Mouse (Mus musculus): ENCODE results near the gene Sapcd1. TPM values are rescaled to one million over a fixed set of nuclear protein-coding genes. Genes with fewer than 3 reads are reported as not detected.

Gene Sapcd1
- total RNA-seq, 2 experiments from 2014 or later, result 0.74 to 1.3 TPM

DNA sequence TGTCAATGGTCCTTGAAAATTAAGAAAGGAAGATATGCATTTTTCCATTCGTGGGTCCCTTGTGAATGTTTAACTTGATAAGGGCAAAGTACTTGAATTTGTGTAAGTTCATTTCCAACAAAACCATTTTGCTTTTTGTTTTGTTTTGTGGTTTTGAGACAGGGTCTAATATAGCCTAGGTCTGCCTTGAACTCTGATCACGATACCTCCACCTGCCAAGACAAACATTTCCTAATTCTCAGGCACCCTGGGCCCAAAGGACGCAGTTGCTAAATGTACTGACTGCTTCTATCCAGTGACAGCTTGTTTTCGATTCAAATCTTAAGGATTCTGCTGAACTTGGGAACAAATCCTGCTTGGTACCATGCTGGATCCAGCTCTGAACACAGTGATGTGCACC, 48.2 kb downstream of the Sapcd1 start:
- no peak for DNase-seq

DNA sequence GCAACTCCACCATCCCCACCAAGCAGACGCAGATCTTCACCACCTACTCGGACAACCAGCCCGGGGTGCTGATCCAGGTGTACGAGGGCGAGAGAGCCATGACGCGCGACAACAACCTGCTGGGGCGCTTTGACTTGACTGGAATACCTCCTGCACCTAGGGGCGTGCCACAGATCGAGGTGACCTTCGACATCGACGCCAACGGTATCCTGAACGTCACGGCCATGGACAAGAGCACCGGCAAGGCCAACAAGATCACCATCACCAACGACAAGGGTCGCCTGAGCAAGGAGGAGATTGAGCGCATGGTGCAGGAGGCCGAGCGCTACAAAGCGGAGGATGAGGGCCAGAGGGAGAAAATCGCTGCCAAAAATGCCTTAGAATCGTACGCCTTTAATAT, 49.6 kb downstream of the Sapcd1 start:
- DNase-seq, result no peak

GRCm38 (mm10) chr17:34977000-34977399, 50.8 kb downstream of the Sapcd1 start:
- no peak for DNase-seq

Other genes with a start within 250 kb of the Sapcd1 start
- gene Cyp21a1, start 223.5 kb downstream of the Sapcd1 start, total RNA-seq (2021), result not detected
- 10 to 100 TPM; 13.6 to 16.2 TPM for gene Stk19, start 191.1 kb downstream of the Sapcd1 start, total RNA-seq (2021)
- 10 to 100 TPM; 21.4 to 23.0 TPM for gene Dxo, start 191.0 kb downstream of the Sapcd1 start, total RNA-seq (2021)
- 10 to 100 TPM; 27.4 to 27.9 TPM for gene Skiv2l, start 177.8 kb downstream of the Sapcd1 start, total RNA-seq (2021)
- 10 to 100 TPM; 30.4 to 34.2 TPM for gene Nelfe, start 177.6 kb downstream of the Sapcd1 start, total RNA-seq (2021)
- gene Cfb, start 165.5 kb downstream of the Sapcd1 start, total RNA-seq (2021), result 1 to 10 TPM in 1 of 2 experiments, under 1 TPM in 1; 0.88 to 2.6 TPM
- gene Zbtb12, start 148.5 kb downstream of the Sapcd1 start, total RNA-seq (2021), result 1 to 10 TPM; 7.9 TPM
- not detected for gene Gm20547, start 146.0 kb downstream of the Sapcd1 start, total RNA-seq (2021)
- 1 to 10 TPM; 3.0 to 3.7 TPM for gene C2, start 129.8 kb downstream of the Sapcd1 start, total RNA-seq (2021)
- 10 to 100 TPM; 55.7 to 56.8 TPM for gene Ehmt2, start 129.5 kb downstream of the Sapcd1 start, total RNA-seq (2021)
- gene Slc44a4, start 113.5 kb downstream of the Sapcd1 start, total RNA-seq (2021), result not detected
- 10 to 100 TPM; 10.1 to 11.7 TPM for gene Neu1, start 96.8 kb downstream of the Sapcd1 start, total RNA-seq (2021)
- 1 to 10 TPM; 4.8 to 5.2 TPM for gene Hspa1b, start 68.8 kb downstream of the Sapcd1 start, total RNA-seq (2021)
- gene Gm20481, start 58.1 kb downstream of the Sapcd1 start, total RNA-seq (2021), result not detected
- gene Hspa1a, start 55.9 kb downstream of the Sapcd1 start, total RNA-seq (2021), result 1 to 10 TPM; 2.6 to 2.9 TPM
- 1 to 10 TPM; 5.3 to 6.6 TPM for gene Hspa1l, start 55.3 kb downstream of the Sapcd1 start, total RNA-seq (2021)
- 10 to 100 TPM; 52.2 to 55.0 TPM for gene Lsm2, start 46.2 kb downstream of the Sapcd1 start, total RNA-seq (2021)
- gene Vars, start 27.0 kb downstream of the Sapcd1 start, total RNA-seq (2021), result 10 to 100 TPM; 46.7 to 49.0 TPM
- 1 to 10 TPM; 1.6 to 1.8 TPM for gene Vwa7, start 11.4 kb downstream of the Sapcd1 start, total RNA-seq (2021)
- 1 to 10 TPM; 4.0 to 6.5 TPM for gene Msh5, start 18.7 kb upstream of the Sapcd1 start, total RNA-seq (2021)
- 100 to 1,000 TPM; 166 to 167 TPM for gene Clic1, start 21.9 kb upstream of the Sapcd1 start, total RNA-seq (2021)
- 100 to 1,000 TPM; 104 to 106 TPM for gene Ddah2, start 31.0 kb upstream of the Sapcd1 start, total RNA-seq (2021)
- gene Ly6g6c, start 37.4 kb upstream of the Sapcd1 start, total RNA-seq (2021), result not detected
- gene Mpig6b, start 38.2 kb upstream of the Sapcd1 start, total RNA-seq (2021), result under 1 TPM in 1 of 2 experiments, not detected in 1; 0.47 TPM
- gene Ly6g6e, start 48.9 kb upstream of the Sapcd1 start, total RNA-seq (2021), result not detected
- 1 to 10 TPM; 1.6 to 2.4 TPM for gene Ly6g6d, start 50.0 kb upstream of the Sapcd1 start, total RNA-seq (2021)
- gene Ly6g6f, start 57.6 kb upstream of the Sapcd1 start, total RNA-seq (2021), result not detected
- gene Abhd16a, start 61.2 kb upstream of the Sapcd1 start, total RNA-seq (2021), result 10 to 100 TPM; 50.6 to 53.5 TPM
- gene Ly6g5c, start 80.3 kb upstream of the Sapcd1 start, total RNA-seq (2021), result not detected
- gene Ly6g5b, start 87.4 kb upstream of the Sapcd1 start, total RNA-seq (2021), result under 1 TPM; 0.52 to 0.62 TPM
- gene Gpank1, start 93.4 kb upstream of the Sapcd1 start, total RNA-seq (2021), result 1 to 10 TPM; 6.0 to 6.2 TPM
- 100 to 1,000 TPM; 189 to 196 TPM for gene Csnk2b, start 94.0 kb upstream of the Sapcd1 start, total RNA-seq (2021)
- 10 to 100 TPM; 26.6 to 27.3 TPM for gene D17H6S53E, start 98.4 kb upstream of the Sapcd1 start, total RNA-seq (2021)
- gene Apom, start 104.0 kb upstream of the Sapcd1 start, total RNA-seq (2021), result not detected
- gene Bag6, start 107.2 kb upstream of the Sapcd1 start, total RNA-seq (2021), result 100 to 1,000 TPM; 318 to 321 TPM
- gene Prrc2a, start 136.9 kb upstream of the Sapcd1 start, total RNA-seq (2021), result 100 to 1,000 TPM; 248 to 251 TPM
- 1 to 10 TPM; 2.9 to 3.4 TPM for gene Aif1, start 148.1 kb upstream of the Sapcd1 start, total RNA-seq (2021)
- 1 to 10 TPM; 4.2 to 4.8 TPM for gene Lst1, start 160.4 kb upstream of the Sapcd1 start, total RNA-seq (2021)
- gene Ltb, start 166.4 kb upstream of the Sapcd1 start, total RNA-seq (2021), result 1 to 10 TPM in 1 of 2 experiments, under 1 TPM in 1; 0.81 to 1.0 TPM
- gene Tnf, start 174.0 kb upstream of the Sapcd1 start, total RNA-seq (2021), result 1 to 10 TPM in 1 of 2 experiments, under 1 TPM in 1; 0.76 to 1.3 TPM
- under 1 TPM; 0.26 to 0.32 TPM for gene Lta, start 177.3 kb upstream of the Sapcd1 start, total RNA-seq (2021)
- gene Gm16181, start 192.8 kb upstream of the Sapcd1 start, total RNA-seq (2021), result under 1 TPM in 1 of 2 experiments, not detected in 1; 0.52 TPM
- 1 to 10 TPM; 8.0 to 9.3 TPM for gene Atp6v1g2, start 205.6 kb upstream of the Sapcd1 start, total RNA-seq (2021)
- gene Nfkbil1, start 207.8 kb upstream of the Sapcd1 start, total RNA-seq (2021), result 10 to 100 TPM; 10.8 to 11.0 TPM
- gene Ddx39b, start 213.7 kb upstream of the Sapcd1 start, total RNA-seq (2021), result 100 to 1,000 TPM; 221 to 230 TPM
- 10 to 100 TPM; 45.9 to 50.4 TPM for gene H2-D1, start 234.7 kb upstream of the Sapcd1 start, total RNA-seq (2021)